Mouse (Mus musculus) CD4-positive helper T cell, adult 2 months (primary cell): ENCODE data around the gene Slc22a15.

Source experiments
- DNase-seq: peaks from one replicate; pipeline ENCODE4 v3.0.0-alpha.2; 2012; ENCODE audit warnings: low read depth, missing footprints, low spot score

Gene Slc22a15

DNA sequence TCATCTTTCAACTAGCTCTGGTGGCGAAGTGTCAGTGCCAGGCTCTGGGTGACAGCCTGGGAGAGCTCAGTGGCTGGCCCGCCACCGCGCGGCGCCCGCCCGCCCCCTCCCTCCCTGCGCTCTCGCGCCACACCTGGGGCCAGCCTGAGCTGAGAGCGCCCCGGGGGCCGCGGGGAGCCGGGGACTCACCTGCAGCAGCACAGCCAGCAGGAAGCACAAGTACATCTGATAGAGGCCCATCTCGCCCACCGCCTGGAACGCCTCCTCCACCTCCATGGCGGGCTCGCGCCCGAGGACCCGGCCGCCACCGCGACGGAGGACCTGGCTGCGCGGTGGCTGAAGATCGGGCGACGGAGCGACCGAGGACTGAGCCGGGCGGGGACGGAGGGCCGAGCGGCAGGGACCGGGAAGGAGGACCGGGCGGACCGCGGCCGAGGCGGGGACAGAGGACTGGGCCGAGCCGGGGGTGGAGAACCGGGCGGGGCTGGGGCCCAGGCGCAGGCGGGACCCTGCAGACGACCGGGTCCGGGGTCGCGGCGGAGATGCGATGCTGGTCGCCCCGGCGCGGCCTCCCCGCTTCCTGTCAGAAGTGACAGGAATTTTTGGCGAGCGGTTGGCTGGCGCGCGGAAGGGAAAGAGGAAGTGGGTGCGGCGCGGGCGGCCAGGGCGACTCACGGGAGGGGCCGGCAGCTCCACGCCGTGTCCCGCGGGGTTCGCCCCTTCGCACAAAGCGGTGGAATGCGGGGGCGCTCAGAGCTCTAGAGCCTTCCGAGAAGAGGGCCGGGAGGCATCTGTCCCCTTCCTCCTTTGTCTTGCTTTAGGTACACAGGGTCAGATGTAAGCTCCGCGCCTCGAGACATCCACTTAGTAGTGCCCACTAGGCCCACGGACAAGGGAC lies at the start of gene Slc22a15:
TSS of gene Slc22a15 (minus strand) at position 611 of the 898 bp plus-strand sequence.
- peak; percentile 70 for DNase-seq

DNA sequence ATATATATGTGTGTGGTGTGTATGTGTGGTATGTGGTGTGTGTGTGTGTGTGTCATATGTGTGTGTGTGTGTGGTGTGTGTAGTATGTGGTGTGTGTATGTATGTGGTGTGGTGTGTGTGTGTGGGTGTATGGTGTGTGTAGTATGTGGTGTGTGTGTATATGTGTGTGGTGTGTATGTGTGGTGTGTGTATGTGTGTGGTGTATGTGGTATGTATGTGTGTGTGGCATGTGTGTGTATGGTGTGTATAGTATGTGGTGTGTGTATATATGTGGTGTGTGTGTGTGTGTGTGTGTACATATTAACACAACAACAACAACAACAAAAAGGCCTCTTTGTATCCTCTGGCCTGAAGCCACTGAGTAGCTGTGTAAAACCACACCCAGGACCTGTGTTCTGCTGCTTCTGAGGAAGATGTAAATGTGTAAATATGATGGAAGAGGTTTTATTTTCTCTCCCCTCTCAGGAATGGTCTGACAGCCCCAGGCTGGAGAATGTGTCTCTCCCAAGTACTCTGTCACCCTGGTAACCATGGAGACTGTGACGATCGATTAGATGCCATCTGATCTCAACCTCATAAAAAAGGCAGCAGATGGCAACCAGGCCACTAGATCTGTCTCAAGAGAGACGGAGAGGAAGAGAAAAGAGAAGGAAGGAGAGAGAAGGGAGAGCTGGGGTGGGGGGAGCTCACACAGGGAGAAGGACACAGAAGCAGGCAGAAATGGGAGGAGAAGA lies 42.7 kb upstream of the Slc22a15 start:
- DNase-seq: no peak

DNA sequence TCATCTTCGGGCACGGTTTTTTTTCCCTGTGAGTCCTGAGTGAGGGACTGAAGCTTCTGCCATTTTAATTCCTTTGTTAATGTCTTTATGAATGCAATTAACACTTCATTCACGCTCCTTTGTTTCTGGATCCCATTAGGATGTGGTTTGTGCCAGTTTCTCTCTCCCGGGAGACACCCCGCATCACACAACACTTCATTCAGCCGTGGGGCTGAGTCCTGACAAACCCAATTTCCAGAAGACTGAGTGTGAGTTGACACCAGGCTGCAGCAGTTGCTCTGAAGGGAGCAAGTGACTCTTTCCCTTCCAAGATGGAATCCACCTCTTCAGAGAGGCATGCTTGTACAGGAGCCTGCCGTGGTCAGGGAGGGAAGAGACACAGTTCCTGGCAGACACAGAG lies 40.1 kb upstream of the Slc22a15 start:
- no peak for DNase-seq

DNA sequence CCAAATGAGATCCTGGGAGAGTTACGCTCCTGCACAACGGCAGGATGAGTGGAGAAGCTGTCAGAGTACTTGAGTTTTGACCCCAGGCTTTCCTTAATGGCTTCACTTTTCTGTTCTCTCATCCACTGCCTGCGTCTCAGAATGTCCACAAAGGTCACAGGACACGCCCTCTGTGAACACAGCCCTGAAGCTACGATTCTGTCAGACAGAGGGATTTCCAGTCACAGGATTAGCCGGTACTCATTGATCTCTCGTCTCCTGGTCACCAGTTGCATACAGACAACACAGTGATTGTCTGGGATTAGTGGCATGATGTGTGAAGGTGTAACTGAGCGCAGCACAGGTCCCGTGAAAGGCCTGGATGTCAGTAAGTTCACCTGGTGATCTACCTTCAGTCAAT lies 39.2 kb upstream of the Slc22a15 start:
- DNase-seq: no peak

DNA sequence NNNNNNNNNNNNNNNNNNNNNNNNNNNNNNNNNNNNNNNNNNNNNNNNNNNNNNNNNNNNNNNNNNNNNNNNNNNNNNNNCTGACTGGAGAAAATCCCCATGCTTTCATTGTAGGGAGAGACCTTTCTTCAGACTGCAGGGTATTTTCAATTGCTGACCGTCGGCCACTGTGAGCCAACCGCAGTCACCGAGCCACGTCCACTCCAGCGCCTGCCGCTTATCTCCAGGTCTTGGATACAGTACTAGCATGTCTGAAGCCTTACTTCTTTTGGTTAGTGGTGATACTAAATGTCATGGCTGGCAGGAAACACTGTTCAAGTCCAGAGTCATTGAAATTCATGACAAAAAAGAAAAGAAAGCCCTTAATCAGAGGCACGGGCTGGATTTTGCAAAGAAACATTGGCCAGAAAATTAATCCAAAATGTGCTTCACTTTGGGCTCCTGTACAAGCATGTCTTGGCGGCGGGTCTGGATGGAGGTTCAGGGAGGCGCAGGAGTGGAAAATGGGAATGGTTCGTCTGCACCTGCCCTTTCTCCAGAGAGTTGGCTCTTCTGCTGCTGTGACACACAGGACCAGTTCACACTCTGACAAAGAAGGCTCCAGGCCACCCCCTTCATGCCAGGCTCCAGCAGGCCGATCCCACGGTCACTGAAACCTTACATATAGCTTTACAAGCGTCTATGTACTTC lies 37.0 kb upstream of the Slc22a15 start:
- no peak for DNase-seq

DNA sequence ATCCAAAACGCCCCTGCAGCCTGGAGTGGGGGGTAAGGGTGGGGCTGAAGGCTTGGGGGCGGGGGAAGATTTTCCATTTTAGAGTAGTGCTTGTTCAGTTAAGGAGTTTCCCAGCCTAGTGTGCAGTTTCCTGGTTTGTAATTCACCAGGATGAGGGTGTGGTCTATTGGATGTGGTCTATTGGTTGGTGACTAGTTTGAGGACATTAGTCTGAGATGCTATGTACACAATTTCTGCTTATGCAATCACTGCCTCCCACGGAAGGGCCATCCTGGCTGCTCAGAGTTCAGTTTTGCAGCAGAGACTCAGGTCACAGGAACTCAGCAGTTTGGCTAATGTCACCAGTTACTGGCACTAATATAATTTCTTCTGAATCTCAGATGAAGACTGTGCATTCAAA lies 33.8 kb upstream of the Slc22a15 start:
- no peak for DNase-seq

DNA sequence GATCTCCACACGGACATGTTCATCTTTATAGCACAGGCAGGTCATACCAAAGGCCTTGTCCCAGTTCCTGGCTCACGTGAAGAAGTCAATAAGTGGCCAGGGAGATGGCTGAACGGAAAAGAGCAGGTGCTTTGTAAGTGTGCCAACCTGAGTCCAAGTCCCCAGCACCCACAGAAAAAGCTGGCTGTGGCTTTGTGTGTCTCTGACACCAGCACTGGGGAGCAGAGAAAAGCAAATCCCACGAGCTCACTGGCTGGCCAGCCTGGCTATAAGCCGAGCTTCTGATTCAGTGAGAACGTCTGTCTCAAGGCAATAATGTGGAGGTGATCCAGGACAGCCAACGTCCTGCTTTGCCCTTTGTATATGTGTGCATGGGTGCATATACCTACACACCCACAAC lies 29.3 kb upstream of the Slc22a15 start:
- DNase-seq: no peak

DNA sequence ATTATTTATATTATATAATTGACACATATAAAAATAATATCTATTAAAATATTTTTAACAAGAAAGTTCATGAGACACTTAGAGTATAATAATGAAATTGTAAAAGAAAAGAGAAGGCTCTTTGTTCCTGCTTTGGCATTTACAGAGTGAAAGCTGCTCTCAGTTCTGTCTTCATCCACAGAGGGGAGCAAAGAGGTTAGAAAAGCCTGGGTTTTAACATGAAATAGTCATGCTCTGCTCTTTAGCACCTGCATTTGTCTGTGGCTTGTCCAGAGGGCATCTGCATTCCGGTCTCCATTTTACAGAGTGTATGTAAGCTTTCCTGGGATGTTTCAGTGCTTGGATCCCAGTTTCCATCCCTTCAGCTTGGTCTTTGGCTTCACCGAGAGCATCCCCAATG lies 28.3 kb upstream of the Slc22a15 start:
- no peak for DNase-seq

DNA sequence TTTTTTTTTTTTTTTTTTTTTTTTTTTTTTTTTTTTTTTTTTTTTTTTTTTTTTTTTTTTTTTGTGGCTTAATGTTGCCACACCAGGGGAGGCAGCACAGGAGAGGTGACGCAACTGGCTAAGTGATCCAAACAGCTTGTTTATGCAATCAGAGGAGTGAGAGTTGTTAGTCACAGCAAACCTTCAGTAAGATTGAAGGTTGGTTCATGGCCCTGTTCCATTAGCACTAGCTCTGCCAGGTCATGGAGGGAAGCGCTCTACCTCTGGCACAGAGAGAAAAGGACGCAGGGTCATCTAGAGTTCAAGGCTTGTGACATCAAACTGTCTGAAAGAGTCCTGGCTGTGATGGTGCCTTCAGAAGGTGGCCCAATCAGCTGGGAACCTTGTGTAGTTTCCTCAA lies 24.3 kb upstream of the Slc22a15 start:
- DNase-seq: peak; percentile 44

DNA sequence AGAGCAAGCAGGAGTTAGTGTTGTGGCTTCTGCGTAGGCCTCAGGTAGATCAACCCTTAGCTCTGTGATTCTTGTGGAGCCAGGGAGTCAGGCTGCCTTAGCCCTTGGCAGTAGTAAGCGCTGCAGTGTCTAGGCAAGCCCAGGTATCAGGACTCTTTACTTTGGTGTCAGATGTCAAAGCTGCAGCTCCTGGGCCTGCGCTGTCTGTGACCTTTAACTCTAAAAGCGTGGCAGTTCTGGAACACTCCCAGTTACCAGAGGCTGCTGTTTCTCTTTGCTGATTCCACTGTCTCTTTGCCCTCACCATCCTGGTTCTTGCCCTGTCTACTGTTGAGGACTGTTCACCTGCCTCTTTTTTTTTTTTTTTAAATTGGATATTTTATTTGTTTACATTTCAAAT lies 23.0 kb upstream of the Slc22a15 start:
- no peak for DNase-seq

DNA sequence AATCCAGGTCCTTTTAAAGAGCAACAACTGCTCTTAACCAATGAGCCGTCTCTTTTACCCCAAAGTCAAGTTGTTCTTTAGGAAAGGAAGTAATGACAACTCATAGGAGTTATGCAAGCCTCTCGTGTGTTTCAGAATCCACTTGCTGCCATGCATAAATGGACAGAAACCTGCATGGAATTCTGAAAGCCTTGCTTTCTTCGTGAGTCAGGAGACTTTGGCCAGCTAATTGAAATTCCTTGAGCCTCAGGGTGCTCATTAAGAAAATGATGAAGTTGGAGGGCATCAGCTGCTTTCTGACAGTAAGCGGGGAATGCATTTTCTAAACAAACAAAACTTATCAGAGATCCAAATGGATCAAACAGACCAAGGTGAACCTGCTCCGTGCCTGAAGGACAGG lies 21.0 kb upstream of the Slc22a15 start:
- no peak for DNase-seq

DNA sequence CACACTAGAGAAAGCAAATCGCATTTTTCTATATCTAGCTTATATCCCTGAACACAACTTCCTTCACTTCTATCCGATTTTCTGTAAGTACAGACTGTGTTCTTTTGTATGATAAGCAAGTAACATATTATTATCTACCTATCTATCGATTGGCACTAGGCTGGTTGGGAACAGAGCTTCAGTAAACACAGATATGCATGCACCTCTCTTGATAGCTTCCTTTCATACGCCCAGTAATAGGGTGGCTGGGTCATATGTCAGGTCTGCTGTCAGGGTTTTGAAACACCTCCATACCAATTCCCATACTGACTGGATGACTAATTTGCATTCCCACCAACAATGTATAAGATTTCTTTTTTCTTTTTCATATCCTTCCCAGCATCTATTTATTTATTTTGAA lies 16.2 kb upstream of the Slc22a15 start:
- DNase-seq: no peak

DNA sequence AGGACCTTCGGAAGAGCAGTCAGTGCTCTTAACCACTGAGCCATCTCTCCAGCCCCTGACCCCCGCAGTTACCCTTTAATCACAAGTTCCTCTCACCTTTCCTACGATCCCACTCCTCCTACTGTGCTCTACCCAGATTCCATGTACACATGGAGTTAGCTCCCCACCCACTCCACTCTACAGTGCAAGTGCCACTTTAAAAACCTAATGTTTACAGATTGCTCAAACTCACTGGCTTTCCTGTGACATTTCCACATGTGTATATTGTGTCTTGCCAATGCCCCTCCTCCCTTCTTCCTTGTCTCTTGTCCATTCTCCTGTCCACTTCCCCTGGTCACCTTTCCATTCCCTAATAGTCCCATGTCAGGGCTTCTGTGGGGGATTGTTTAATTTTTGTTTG lies 15.6 kb upstream of the Slc22a15 start:
- DNase-seq: no peak

DNA sequence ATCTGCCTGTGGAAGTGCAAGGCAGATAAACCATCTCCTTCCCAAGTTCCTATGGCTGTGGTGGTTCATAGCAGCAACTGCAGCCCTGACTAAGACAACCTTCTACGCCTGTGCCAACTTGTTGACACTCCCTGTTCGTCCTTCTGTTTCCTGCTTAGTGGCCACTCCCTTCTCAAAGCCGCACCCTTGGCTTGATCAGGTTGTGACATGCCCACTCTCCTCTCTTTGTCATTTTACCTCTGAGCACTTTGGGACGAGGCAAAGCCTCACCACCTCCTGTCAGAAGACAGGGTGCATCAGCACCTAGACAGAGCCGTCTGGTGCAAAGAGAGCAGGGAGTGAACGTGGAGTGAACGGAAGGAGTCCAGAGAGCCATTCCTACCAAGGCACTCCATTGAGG lies 14.9 kb upstream of the Slc22a15 start:
- DNase-seq: no peak

DNA sequence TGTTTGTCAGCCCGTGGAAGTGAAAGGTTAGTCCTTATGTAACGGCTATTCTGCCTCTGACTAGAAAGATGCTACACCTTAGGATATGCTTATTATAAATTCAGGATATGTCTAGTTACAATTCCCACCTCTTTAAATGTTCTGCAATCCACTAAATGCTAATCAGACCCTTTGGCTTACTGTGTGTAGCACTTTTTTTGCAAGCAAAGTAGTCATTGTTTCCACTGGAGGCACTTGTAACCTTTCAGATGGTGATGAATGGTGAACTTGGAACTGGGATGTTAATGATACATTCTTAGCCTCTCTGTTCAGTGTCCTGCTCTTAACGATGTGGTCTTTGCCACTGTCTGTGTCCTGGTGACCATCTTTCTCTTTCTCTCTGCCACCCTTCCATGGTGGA lies 12.1 kb upstream of the Slc22a15 start:
- no peak for DNase-seq

DNA sequence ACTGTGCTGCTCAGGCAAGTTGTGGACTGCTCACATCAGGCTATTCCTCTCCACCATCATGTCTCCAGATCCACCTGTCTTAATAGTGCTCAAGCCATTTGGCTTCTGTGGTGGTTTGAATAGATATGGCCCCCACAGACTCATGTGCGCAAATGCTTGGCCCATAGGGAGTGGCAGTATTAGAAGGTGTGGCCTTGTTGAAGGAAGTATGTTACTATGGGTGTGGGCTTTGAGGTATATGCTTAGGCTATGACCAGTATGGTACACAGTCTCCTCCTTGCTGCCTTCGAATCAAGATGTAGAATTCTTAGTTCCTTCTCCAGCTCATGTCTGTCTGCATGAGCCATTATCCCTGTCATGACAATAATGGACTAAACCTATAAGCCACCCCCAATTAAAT lies 9.6 kb upstream of the Slc22a15 start:
- DNase-seq: no peak

DNA sequence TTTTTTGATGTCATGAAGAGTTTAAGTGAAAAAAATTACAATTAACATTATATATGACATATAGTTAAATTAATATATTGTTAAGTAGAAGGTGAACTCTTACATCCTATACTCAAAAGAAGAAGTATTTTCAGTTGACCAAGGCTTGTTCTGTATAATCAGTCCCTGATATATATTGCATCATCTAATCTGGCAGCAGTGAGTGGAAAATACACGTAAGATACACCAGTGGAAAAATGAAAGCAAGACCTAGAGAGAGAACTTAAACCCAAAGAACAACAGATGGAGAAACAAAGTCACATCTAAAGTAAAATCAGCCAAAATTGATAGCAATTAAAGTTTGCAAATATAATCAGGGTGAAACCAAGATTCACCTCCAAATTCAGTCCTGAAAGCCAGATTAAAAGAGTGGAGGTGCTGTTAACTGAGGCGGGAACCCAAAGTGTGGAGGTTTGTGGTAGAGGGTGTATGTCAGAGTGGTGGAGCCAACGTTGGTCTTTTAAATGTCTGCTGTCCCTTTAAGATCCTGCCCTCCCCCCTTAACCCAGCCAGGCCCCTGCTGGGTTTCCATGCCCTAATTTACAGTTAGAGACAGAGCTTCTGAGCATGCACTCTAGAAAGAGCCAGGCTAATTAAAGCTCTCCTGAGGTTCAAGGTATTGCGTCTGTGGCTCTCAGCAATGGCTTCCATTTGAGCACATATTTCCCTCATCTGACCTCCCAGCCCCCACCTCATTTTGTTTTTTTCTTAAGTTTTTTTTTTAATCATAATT lies 5.0 kb upstream of the Slc22a15 start:
- no peak for DNase-seq

DNA sequence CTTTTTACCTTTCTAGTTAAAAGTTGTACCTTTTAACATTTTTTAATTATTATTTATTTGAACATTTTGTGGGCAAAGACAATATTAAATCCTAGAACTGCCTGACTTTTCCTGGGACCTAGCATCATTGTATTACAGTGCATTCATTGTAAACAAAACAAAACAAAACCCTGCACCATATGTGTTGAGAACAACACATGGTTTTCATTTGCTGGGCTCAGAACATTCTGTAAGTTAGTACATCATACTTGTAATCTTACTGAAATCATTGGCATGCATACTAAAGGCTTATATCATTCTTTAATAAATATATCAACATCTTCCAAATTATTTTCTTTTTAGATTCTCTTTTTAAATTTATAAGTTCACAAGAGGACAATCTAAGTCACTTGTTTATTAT lies 2.4 kb upstream of the Slc22a15 start:
- DNase-seq: no peak

DNA sequence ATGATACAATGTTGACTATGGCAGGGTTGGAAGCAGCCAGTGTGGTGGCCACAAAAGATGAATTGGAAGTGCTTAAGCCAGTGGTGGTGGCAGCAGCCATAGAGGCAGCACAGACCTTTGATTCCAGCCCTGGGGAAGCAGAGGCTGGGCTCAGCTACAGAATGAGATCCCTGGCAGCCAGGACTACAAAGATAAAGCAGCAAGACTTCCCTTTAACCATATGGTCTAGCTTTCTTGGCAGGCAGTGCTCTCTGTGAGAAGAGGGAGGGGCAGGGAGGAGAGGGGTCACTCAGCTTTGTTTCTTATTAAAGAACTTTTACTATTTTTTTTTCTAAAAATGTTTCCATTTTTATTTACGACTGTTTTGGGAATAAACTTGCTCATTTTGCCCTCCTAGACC lies 1.4 kb upstream of the Slc22a15 start:
- DNase-seq: no peak

DNA sequence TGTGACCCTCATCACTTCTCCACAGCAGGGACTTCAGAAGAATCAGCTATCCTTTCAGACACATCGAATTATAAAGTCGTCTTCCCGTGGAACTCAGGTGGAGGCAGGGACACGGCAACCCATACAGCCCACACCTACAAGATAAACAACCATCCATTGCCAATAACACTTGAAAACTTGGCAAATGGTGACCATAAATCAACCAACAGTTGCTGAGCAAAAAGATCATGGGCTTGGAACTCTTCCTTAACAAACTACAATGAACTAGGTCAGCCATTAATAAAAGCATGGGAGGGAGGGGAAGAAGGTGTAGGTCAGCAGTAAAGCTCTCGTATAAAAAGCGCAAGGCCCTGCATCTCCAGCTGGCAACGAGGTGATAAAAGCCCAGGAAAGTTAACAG lies 1.9 kb downstream of the Slc22a15 start:
- DNase-seq: no peak

DNA sequence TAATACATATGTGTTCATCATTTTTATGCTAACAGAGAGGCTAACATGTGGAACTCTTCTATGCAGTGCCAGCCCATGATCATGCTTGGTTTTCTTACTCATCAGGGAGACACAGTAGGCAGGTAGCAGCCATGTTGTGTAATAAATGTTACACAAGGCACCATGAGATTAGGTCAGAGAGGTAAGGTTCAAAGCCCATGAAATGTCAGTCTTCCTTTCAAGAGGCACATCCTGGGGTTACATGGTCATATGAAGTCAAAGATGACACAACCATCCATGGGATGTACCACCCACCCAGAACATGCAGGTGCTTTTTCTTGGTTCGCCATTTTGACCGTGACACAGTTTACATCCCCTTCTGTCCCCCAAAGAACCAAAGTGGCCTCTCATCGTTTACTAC lies 5.7 kb downstream of the Slc22a15 start:
- DNase-seq: no peak

DNA sequence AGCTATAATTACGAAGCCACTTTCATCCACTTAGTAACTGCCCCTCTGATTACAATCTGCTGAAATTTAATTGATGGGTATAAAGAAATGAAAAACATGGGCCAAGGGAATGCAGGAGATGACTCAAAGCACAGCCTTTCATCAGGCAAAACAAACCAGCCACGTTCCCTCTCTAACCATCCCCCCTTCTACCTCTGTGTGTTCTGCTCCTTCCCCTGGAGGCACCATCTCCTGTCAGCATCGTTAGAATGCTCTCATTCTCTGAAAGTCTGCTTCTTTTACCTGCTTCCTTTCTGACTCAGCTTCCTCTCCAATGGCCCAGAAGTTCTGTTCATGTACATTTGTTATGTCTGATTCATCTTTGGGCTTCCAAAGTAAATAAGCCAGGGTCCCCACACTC lies 6.6 kb downstream of the Slc22a15 start:
- DNase-seq: peak; percentile 30
